Mouse (Mus musculus): ENCODE measurements around the gene 2810004N23Rik. TPM values are rescaled to one million over a fixed set of nuclear protein-coding genes. Genes with fewer than 3 reads are reported as not detected.
A peak's percentile ranks its signal among the peaks of the same experiment; 100 is the strongest.

2810004N23Rik gene
- total and polyA plus RNA-seq, 3 experiments, result 54.8 to 68.9 (median 64.0) TPM

DNA sequence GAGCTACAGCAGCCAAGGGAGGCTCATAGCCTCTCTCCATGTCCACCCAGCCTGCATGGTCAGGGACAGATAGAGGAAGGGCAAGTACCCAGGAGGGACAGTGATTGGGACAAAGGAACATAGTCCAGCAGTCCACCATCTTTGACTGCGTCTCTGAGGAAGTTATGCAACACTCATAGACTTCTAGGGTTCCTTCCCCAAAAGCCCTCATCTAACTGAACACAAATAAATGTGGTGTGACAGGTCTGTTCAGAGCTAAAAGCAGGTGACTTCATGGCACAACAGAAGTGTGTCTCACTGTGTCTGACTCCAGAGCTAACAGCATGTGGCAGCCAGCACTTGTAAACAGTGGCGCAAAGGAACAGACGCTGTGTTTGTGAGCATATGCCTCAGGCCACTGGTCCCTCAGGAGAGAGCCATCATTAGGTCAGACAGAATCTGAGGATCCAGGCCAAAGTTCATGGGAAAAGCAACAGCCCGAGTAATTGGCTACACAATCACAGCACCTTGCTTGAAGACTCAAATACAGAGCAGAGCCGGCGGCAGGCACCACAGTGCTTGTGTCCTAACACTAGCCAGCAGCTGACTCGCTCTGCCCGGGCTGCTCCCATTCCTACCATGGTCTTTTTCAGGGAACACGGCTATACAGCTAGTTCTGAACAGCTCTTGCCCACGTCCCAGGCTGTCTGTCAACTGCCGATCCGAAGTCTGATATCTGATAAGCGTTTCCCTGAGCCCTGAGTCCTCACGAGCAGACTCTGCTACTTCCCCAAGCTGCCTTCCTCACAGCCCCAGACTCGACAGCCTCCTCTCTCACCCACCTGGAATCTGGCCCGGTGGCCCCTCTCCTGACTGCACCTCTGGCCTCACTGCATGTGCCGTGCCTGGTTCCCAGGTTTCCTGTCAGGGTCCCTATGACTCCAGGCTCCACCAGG lies 49.3 kb upstream of the 2810004N23Rik start:
- Histone ChIP-seq H3K36me3 (ENCODE audit: control insufficient read depth in 1 of 2, insufficient read depth in 2 of 2, low read length in 2 of 2) (peaks cover 5 to 11% of the 10 kb centered on the region in 2 experiments), H3K9ac (ENCODE audit: control insufficient read depth, low read depth, low read length, poor library complexity, severe bottlenecking) (no peak overlapping the region), H3K79me2 (ENCODE audit: control insufficient read depth, insufficient read depth, low read length, poor library complexity) (no peaks in the 10 kb centered on the region), H3K27ac (ENCODE audit: control insufficient read depth, low read depth, low read length) (no peak overlapping the region), H3K27me3 (ENCODE audit: control insufficient read depth in 1 of 2, insufficient read depth in 2 of 2, low read length in 2 of 2) (no peaks in the 10 kb centered on the region), H3K4me3 (ENCODE audit: control insufficient read depth in 1 of 2, insufficient read depth in 1 of 2, low read depth in 2 of 2, low read length in 2 of 2) (no peak overlapping the region), H3K4me1 (ENCODE audit: control insufficient read depth in 1 of 2, insufficient read depth in 2 of 2, low read length in 2 of 2) (peaks cover 0 to 13% of the 10 kb centered on the region in 2 experiments; a peak in 2 of 4 replicates), H3K9me3 (replicated peaks; ENCODE audit: insufficient read depth, low read length) (no peaks in the 10 kb centered on the region)
- TF ChIP-seq GATA1 (IDR thresholded peaks at IDR 0.05; ENCODE audit: low read depth, low read length) (peak; percentile 58), BHLHE40 (IDR thresholded peaks at IDR 0.05; ENCODE audit: borderline replicate concordance, low read depth, low read length) (peak; percentile 64; the same call in 1 of the 2 replicates), GABPA (IDR thresholded peaks at IDR 0.05; ENCODE audit: low read depth, low read length) (no peak)
- DNase-seq (ENCODE audit: low read depth, low spot score), result peak; percentile 54

DNA sequence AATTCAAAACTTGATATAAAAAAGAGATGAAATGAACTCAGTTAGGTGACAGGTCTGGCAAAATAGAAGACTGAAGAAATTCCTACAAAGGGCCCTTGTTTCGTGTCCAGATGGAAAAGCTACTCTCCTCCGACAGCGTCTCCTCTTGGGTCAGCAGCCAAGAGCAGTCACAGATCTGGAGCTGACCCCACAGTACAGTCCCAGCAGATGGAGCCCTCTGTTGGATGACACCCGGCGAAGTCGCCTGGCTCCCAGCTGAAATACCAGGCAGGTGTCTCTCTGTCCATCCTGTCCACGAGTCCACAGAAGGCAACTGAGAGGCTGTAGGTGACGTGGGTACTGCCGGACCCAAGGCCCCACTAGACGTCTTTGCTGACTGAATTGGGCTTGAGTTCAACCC lies 47.4 kb upstream of the 2810004N23Rik start:
- no peaks in the 10 kb centered on the region for H3K9me3 ChIP-seq (replicated peaks; ENCODE audit: insufficient read depth, low read length)
- H3K4me1 ChIP-seq (ENCODE audit: control insufficient read depth in 1 of 2, insufficient read depth in 2 of 2, low read length in 2 of 2), result peaks cover 0 to 13% of the 10 kb centered on the region in 2 experiments; a peak in 2 of 4 replicates
- no peaks in the 10 kb centered on the region for H3K27me3 ChIP-seq (ENCODE audit: control insufficient read depth in 1 of 2, insufficient read depth in 2 of 2, low read length in 2 of 2)
- peaks cover 5% of the 10 kb centered on the region; the same call in 1 of the 2 replicates for H3K79me2 ChIP-seq (ENCODE audit: control insufficient read depth, insufficient read depth, low read length, poor library complexity)
- TF ChIP-seq POLR2AphosphoS2 (IDR thresholded peaks at IDR 0.05; ENCODE audit: low read length) (no peak), SMC3 (IDR thresholded peaks at IDR 0.05; ENCODE audit: low read depth, low read length) (no peak), CTCF (IDR thresholded peaks at IDR 0.05 in 2 of 3, conservative IDR thresholded peaks at IDR 0.05 in 1 of 3; ENCODE audit: control insufficient read depth in 1 of 3, insufficient read depth in 1 of 3, low read depth in 2 of 3, low read length in 3 of 3, poor library complexity in 1 of 3, severe bottlenecking in 1 of 3) (no peak), ZKSCAN1 (IDR thresholded peaks at IDR 0.05; ENCODE audit: low read depth, low read length) (no peak), NRF1 (IDR thresholded peaks at IDR 0.05; ENCODE audit: insufficient read depth, low read depth, low read length, poor library complexity, severe bottlenecking) (no peak), MYC (IDR thresholded peaks at IDR 0.05; ENCODE audit: low read depth, low read length) (no peak), HCFC1 (IDR thresholded peaks at IDR 0.05; ENCODE audit: low read depth, low read length) (no peak), BHLHE40 (IDR thresholded peaks at IDR 0.05; ENCODE audit: borderline replicate concordance, low read depth, low read length) (no peak), USF2 (IDR thresholded peaks at IDR 0.05; ENCODE audit: borderline replicate concordance in 1 of 2, insufficient read depth in 1 of 2, low read depth in 1 of 2, low read length in 2 of 2) (no peak), JUND (IDR thresholded peaks at IDR 0.05; ENCODE audit: low read depth, low read length) (no peak), ZMIZ1 (IDR thresholded peaks at IDR 0.05; ENCODE audit: low read depth, low read length) (no peak), MXI1 (IDR thresholded peaks at IDR 0.05; ENCODE audit: low read depth, low read length) (no peak)
- H3K27ac ChIP-seq (ENCODE audit: control insufficient read depth, low read depth, low read length), result no peak overlapping the region
- no peak overlapping the region for H3K9ac ChIP-seq (ENCODE audit: control insufficient read depth, low read depth, low read length, poor library complexity, severe bottlenecking)
- no peak overlapping the region for H3K4me3 ChIP-seq (ENCODE audit: control insufficient read depth in 1 of 2, insufficient read depth in 1 of 2, low read depth in 2 of 2, low read length in 2 of 2)
- no peak for DNase-seq (ENCODE audit: low read depth, low spot score)
- peaks cover 7 to 11% of the 10 kb centered on the region in 2 experiments for H3K36me3 ChIP-seq (ENCODE audit: control insufficient read depth in 1 of 2, insufficient read depth in 2 of 2, low read length in 2 of 2)

Data from MEL (cell line).